Mouse (Mus musculus) hindbrain, postnatal 0 days (tissue): ENCODE data around the gene Gas6. TPM values are rescaled to one million over a fixed set of nuclear protein-coding genes. Genes with fewer than 3 reads are reported as not detected.
A peak's percentile ranks its signal among the peaks of the same experiment; 100 is the strongest.

Experiments used
- ATAC-seq: fragments of 200-750 bp; cut with Nextera tagmentation; 2 replicates; pipeline ENCODE4 v1.8.0; 2017; ENCODE audit warnings: mild to moderate bottlenecking, moderate TSS enrichment, moderate library complexity
- DNase-seq: peaks from one replicate; pipeline ENCODE4 v3.0.0-alpha.2; 2015; ENCODE audit warnings: low spot score
- H3K27ac ChIP-seq: fragments of 300-500 bp; sonication (generic); 2 replicates; pipeline ENCODE4 v1.5.1; 2014; ENCODE audit warnings: mild to moderate bottlenecking
- H3K27me3 ChIP-seq: fragments of 300-500 bp; sonication (generic); 2 replicates; pipeline ENCODE4 v1.6.1; 2014; ENCODE audit warnings: low read length, mixed read lengths; ENCODE audit not compliant: insufficient read depth
- H3K36me3 ChIP-seq: fragments of 300-500 bp; sonication (generic); 2 replicates; pipeline ENCODE4 v1.6.1; 2014; ENCODE audit warnings: low read length, mixed read lengths; ENCODE audit not compliant: insufficient read depth
- H3K4me1 ChIP-seq: fragments of 300-500 bp; sonication (generic); 2 replicates; pipeline ENCODE4 v1.6.1; 2014; ENCODE audit warnings: antibody characterized with exemption, low read length, mixed read lengths; ENCODE audit not compliant: insufficient read depth
- H3K4me2 ChIP-seq: fragments of 300-500 bp; sonication (generic); 2 replicates; pipeline ENCODE4 v1.6.1; 2014; ENCODE audit warnings: low read depth, mild to moderate bottlenecking, low read length, moderate library complexity, mixed read lengths
- H3K4me3 ChIP-seq: fragments of 300-500 bp; sonication (generic); 2 replicates; pipeline ENCODE4 v1.5.1; 2014; ENCODE audit warnings: low read length
- H3K9ac ChIP-seq: fragments of 300-500 bp; sonication (generic); replicated peaks from 2 replicates; pipeline ENCODE4 v1.6.1; 2014; ENCODE audit warnings: mild to moderate bottlenecking, low read length, moderate library complexity, mixed read lengths
- H3K9me3 ChIP-seq: fragments of 300-500 bp; sonication (generic); 2 replicates; pipeline ENCODE4 v1.6.1; 2016; ENCODE audit warnings: low read length, mixed read lengths
- CTCF ChIP-seq: IDR thresholded peaks from 2 replicates; pipeline ENCODE4 v1.5.1; 2016; ENCODE audit warnings: antibody characterized with exemption, control low read depth, low read depth
- WGBS: fragments of 180-500 bp; shearing (Covaris S2); extraction: QIAGEN DNeasy Blood & Tissue Kit; methylation state at CpG from one replicate; pipeline ENCODE4 v1.1.7; 2014; 5-methylcytosine and 5-hydroxymethylcytosine counted together
- polyA plus RNA-seq: library from polyadenylated mRNA; unstranded; fragments of >200 nt; fragmentation: Nextera tagmentation; extraction: Ambion mirVana; gene quantifications from 2 replicates; pipeline ENCODE4 v1.2.1, GENCODE M21; 2015
- total RNA-seq: library from RNA; depleted of rRNA; stranded (reverse); fragments of >200 nt; gene quantifications from 2 replicates; pipeline ENCODE4 v1.2.3, GENCODE M21; 2014; rRNA removed

Gene Gas6
- 89.0 and 91.2 TPM in 2 replicates for total RNA-seq
- polyA plus RNA-seq = 77.9 and 78.4 TPM in 2 replicates

GRCm38 (mm10) chr8:13493858-13494631, at the start of gene Gas6:
TSS of gene Gas6 (minus strand) at chr8:13494490.
- Histone ChIP-seq H3K27me3 (no peaks in the 10 kb centered on the region), H3K4me2 (peak within 1 kb of the TSS; percentile 78), H3K9me3 (no peaks in the 10 kb centered on the region), H3K36me3 (no peaks in the 10 kb centered on the region), H3K27ac (peak within 1 kb of the TSS; percentile 80), H3K9ac (peak within 1 kb of the TSS; percentile 77), H3K4me1 (peaks cover 22% of the 10 kb centered on the region), H3K4me3 (peak within 1 kb of the TSS; percentile 68)
- 2% methylated on average over 58 of the region's 64 CpGs for WGBS
- ATAC-seq = peak; percentile 76
- TF ChIP-seq CTCF = no peak
- peak; percentile 76 for DNase-seq

DNA sequence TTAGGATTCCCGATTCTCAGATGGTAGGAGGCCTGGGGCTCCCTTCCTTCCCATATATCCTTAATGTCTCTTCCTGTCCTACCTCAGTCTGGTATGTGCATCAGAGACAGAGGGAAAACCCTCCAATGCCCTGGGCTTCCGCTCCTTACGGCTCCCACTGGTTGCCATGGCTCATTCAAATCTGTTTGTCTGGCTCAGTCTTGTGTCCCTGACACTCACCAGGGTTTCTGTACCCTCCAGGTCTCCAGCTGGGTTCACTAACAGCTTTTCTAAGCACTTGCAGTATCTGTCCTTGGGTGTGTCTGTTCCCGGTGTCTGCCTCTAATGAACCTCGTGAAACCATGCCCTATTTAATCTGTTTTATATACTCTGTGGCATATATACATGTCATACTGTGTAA, 47.2 kb upstream of the Gas6 start:
- Histone ChIP-seq H3K4me3 (no peak overlapping the region), H3K36me3 (no peaks in the 10 kb centered on the region), H3K9me3 (no peaks in the 10 kb centered on the region), H3K4me1 (no peaks in the 10 kb centered on the region), H3K27me3 (no peaks in the 10 kb centered on the region), H3K9ac (no peak overlapping the region), H3K27ac (no peak overlapping the region), H3K4me2 (no peak overlapping the region)
- ATAC-seq (no peak), DNase-seq (no peak)
- no peak for TF ChIP-seq CTCF
- WGBS = 56% methylated on average over 5 of the region's 5 CpGs

DNA sequence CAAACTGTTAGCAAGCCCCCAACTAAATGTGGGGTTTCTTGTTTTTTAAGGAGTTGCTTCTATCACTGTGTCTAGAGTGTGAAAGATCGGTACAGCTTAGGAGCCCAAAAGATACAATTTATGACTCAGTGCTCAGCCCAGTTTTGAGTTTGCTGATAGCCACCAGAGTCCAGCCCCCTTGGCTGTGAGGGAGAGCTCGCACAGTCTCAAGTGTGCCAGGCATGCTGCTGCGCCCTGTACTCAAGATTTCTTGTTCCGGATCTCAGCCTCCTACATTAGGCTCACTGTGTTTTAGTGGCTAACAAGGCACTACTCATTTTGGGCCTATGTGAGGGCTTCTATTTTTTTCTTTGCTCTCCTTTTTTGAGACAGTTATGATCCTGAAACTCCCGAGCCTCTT, 45.8 kb upstream of the Gas6 start:
- H3K4me1 ChIP-seq = no peaks in the 10 kb centered on the region
- no peak for DNase-seq
- no peak overlapping the region for H3K4me2 ChIP-seq
- H3K9me3 ChIP-seq = no peaks in the 10 kb centered on the region
- no peak overlapping the region for H3K27ac ChIP-seq
- H3K36me3 ChIP-seq = no peaks in the 10 kb centered on the region
- H3K9ac ChIP-seq = no peak overlapping the region
- H3K27me3 ChIP-seq = no peaks in the 10 kb centered on the region
- WGBS = 88% methylated on average over 5 of the region's 5 CpGs
- TF ChIP-seq CTCF = no peak
- ATAC-seq = no peak
- no peak overlapping the region for H3K4me3 ChIP-seq

- Histone ChIP-seq H3K27me3 (no peaks in the 10 kb centered on the region), H3K9ac (no peak overlapping the region), H3K36me3 (no peaks in the 10 kb centered on the region), H3K4me3 (no peak overlapping the region), H3K9me3 (no peaks in the 10 kb centered on the region), H3K27ac (no peak overlapping the region), H3K4me1 (no peaks in the 10 kb centered on the region), H3K4me2 (no peak overlapping the region)
- WGBS = 36% methylated on average over 6 of the region's 6 CpGs
- DNase-seq (peak; percentile 84), ATAC-seq (peak; percentile 89)
- peak; percentile 25; the same call in 1 of the 2 replicates for TF ChIP-seq CTCF
Observed at GRCm38 (mm10) chr8:13538821-13539220, 44.5 kb upstream of the Gas6 start.

- TF ChIP-seq CTCF = no peak
- no peak for DNase-seq
- 46% methylated on average over 2 of the region's 2 CpGs for WGBS
- H3K4me2 ChIP-seq = no peak overlapping the region
- H3K4me3 ChIP-seq = no peak overlapping the region
- H3K9ac ChIP-seq = no peak overlapping the region
- H3K27me3 ChIP-seq = no peaks in the 10 kb centered on the region
- H3K4me1 ChIP-seq = peaks cover 2% of the 10 kb centered on the region; the same call in 1 of the 2 replicates
- no peaks in the 10 kb centered on the region for H3K36me3 ChIP-seq
- no peak overlapping the region for H3K27ac ChIP-seq
- H3K9me3 ChIP-seq = no peaks in the 10 kb centered on the region
- ATAC-seq = no peak
Observed at GRCm38 (mm10) chr8:13537102-13537501, 42.8 kb upstream of the Gas6 start.

DNA sequence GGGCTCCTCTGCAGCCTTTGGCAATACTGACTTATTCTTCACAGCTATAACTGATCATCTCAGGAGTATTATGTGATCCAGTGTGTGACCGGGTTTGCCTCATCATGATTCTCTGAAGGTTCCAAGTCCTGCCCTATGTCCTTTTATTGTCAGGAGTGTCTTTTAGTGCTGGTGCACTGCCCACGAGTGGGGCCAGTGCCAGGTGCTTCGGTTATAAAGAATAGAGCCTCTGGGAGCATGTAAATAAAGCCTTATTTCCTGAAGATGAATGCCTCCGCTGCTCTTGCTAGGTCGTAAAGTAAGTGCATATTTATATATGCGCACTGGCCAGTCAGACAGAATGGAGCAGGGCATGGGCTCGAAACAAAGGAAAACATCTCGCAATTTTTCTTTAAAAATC, 38.8 kb upstream of the Gas6 start:
- ATAC-seq (no peak), DNase-seq (no peak)
- Histone ChIP-seq H3K4me3 (no peak overlapping the region), H3K9me3 (no peaks in the 10 kb centered on the region), H3K4me1 (peaks cover 35% of the 10 kb centered on the region), H3K36me3 (no peaks in the 10 kb centered on the region), H3K27ac (no peak overlapping the region), H3K4me2 (no peak overlapping the region), H3K27me3 (no peaks in the 10 kb centered on the region), H3K9ac (no peak overlapping the region)
- TF ChIP-seq CTCF = no peak
- WGBS = 62% methylated on average over 8 of the region's 8 CpGs

GRCm38 (mm10) chr8:13531602-13532171, 37.4 kb upstream of the Gas6 start:
- no peak overlapping the region for H3K9ac ChIP-seq
- no peaks in the 10 kb centered on the region for H3K9me3 ChIP-seq
- H3K4me3 ChIP-seq = no peak overlapping the region
- H3K4me2 ChIP-seq = no peak overlapping the region
- TF ChIP-seq CTCF = no peak
- peak overlapping the region; percentile 65; the same call in 1 of the 2 replicates for H3K27ac ChIP-seq
- 27% methylated on average over 9 of the region's 9 CpGs for WGBS
- H3K36me3 ChIP-seq = no peaks in the 10 kb centered on the region
- no peaks in the 10 kb centered on the region for H3K27me3 ChIP-seq
- no peak for ATAC-seq
- peaks cover 35% of the 10 kb centered on the region for H3K4me1 ChIP-seq
- peak; percentile 53 for DNase-seq
